Mouse (Mus musculus) embryonic facial prominence, embryonic 14.5 days (tissue): ENCODE measurements at regions not wholly inside any gene's neighbourhood (a gene's known extent, or its start where the extent isn't known, plus 50 kb on each side); places are given as distances from the start of the nearest gene placed in this dataset.

ENCODE experiments used
- ATAC-seq: fragments of 200-750 bp; cut with Nextera tagmentation; 2 replicates; pipeline ENCODE4 v1.8.0; 2017; ENCODE audit warnings: low read depth, moderate number of reproducible peaks, moderate TSS enrichment
- DNase-seq: peaks from one replicate; pipeline ENCODE4 v3.0.0-alpha.2; 2015; ENCODE audit warnings: low spot score
- H3K27ac ChIP-seq: fragments of 300-500 bp; sonication (generic); replicated peaks from 2 replicates; pipeline ENCODE4 v1.5.1; 2014; ENCODE audit warnings: low read depth, mild to moderate bottlenecking, low read length, moderate library complexity
- H3K27me3 ChIP-seq: fragments of 300-500 bp; sonication (generic); replicated peaks from 2 replicates; pipeline ENCODE4 v1.6.1; 2014; ENCODE audit warnings: low read length; ENCODE audit not compliant: control insufficient read depth, insufficient read depth
- H3K36me3 ChIP-seq: fragments of 300-500 bp; sonication (generic); 2 replicates; pipeline ENCODE4 v1.6.1; 2014; ENCODE audit warnings: low read length, mixed read lengths; ENCODE audit not compliant: control insufficient read depth, insufficient read depth
- H3K4me1 ChIP-seq: fragments of 300-500 bp; sonication (generic); 2 replicates; pipeline ENCODE4 v1.6.1; 2014; ENCODE audit warnings: antibody characterized with exemption, low read length; ENCODE audit not compliant: control insufficient read depth, insufficient read depth
- H3K4me2 ChIP-seq: fragments of 300-500 bp; sonication (generic); 2 replicates; pipeline ENCODE4 v1.6.1; 2014; ENCODE audit warnings: low read depth, mild to moderate bottlenecking, low read length, moderate library complexity, mixed read lengths
- H3K4me3 ChIP-seq: fragments of 300-500 bp; sonication (generic); 2 replicates; pipeline ENCODE4 v1.5.1; 2014; ENCODE audit warnings: low read depth, mild to moderate bottlenecking, low read length
- H3K9ac ChIP-seq: fragments of 300-500 bp; sonication (generic); 2 replicates; pipeline ENCODE4 v1.6.1; 2014; ENCODE audit warnings: low read depth, mild to moderate bottlenecking, low read length, moderate library complexity, mixed read lengths
- H3K9me3 ChIP-seq: fragments of 300-500 bp; sonication (generic); 2 replicates; pipeline ENCODE4 v1.6.1; 2016; ENCODE audit warnings: low read length; ENCODE audit not compliant: control insufficient read depth
- WGBS: fragments of 180-500 bp; shearing (Covaris S2); extraction: QIAGEN DNeasy Blood & Tissue Kit; methylation state at CpG from one replicate; pipeline ENCODE4 v1.1.7; 2014; 5-methylcytosine and 5-hydroxymethylcytosine counted together

DNA sequence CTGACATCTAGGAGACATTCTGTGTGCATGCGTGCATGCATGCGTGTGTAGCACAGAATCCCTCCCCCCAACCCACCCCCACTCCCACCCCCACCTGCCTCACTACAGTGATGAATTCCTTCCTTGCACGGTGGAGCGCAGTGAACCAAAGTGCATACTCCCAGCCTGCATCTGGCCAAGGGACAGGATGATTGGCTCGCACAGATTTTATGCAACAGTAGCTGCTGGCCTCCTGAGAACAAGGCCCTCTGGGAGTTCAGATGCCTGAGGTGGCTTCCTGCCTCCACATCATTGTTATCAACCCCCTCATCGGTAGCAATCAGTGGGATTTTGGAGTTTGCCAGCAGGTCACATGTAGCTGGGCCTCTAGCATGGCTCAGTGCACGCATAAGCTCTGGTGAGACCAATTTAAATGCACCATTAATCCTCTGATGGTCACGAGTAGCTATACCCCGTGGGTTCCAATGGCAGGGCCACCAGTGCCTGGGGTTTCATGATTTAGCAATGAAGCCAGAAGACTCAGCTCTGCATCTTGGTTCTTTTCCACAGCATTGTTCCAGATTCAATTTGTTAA, 77.2 kb upstream of the Esrrg start:
- H3K9me3 ChIP-seq = no peaks in the 10 kb centered on the region
- H3K9ac ChIP-seq = no peak overlapping the region
- DNase-seq = no peak
- no peaks in the 10 kb centered on the region for H3K36me3 ChIP-seq
- H3K4me2 ChIP-seq = no peak overlapping the region
- H3K4me3 ChIP-seq = no peak overlapping the region
- no peak for ATAC-seq
- H3K4me1 ChIP-seq = no peaks in the 10 kb centered on the region
- no peak overlapping the region for H3K27ac ChIP-seq
- H3K27me3 ChIP-seq = no peaks in the 10 kb centered on the region
- 76% methylated on average over 9 of the region's 9 CpGs for WGBS

DNA sequence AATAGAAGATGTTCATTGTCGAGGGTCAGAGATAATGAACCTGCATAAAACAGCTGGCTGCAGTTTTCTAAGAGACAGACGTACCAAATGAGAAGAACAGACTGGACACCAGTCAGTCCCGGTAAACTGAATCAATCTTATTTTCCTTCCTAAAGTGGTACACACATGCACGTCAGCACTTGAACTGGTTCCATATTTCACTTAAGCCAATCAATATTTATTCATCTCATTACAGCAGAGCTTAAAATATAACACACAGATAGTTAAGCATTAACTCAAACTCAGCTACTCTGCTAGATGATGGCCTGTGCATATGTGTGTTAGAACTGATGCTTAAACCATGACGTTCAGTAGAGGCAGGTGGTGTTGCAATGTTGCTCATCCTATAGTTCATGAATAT, 72.3 kb upstream of the Esrrg start:
- ATAC-seq (no peak), DNase-seq (no peak)
- Histone ChIP-seq H3K27me3 (no peaks in the 10 kb centered on the region), H3K4me1 (no peaks in the 10 kb centered on the region), H3K4me3 (no peak overlapping the region), H3K27ac (no peak overlapping the region), H3K9me3 (no peaks in the 10 kb centered on the region), H3K36me3 (no peaks in the 10 kb centered on the region), H3K9ac (no peak overlapping the region), H3K4me2 (no peak overlapping the region)
- WGBS = 74% methylated on average over 5 of the region's 5 CpGs

DNA sequence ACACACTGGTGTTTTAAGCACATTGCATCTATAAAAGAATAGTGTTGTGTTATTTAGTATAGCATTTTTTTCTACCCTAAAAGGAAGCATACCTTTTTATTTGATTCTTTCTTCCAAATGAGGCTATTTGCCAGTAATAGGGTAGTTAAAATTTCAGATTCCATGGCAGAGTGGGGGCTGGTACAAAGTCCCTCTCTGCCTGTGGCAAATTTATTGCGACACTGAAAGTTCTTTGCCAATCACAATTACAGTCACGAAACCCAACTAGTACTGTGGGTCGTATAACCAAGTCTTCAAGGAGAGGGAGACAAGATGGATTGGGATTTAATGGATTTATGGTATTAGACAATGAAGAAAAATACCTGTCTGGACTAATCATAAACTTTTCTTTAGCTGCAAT, 51.9 kb upstream of the Esrrg start:
- 81% methylated on average over 3 of the region's 3 CpGs for WGBS
- H3K4me2 ChIP-seq = no peak overlapping the region
- ATAC-seq = no peak

More for the DNA sequence above, 51.9 kb upstream of the Esrrg start:
- H3K4me3 ChIP-seq = no peak overlapping the region
- no peak overlapping the region for H3K9ac ChIP-seq
- H3K9me3 ChIP-seq = no peaks in the 10 kb centered on the region
- H3K27ac ChIP-seq = no peak overlapping the region
- no peaks in the 10 kb centered on the region for H3K4me1 ChIP-seq
- no peak for DNase-seq
- H3K36me3 ChIP-seq = no peaks in the 10 kb centered on the region
- H3K27me3 ChIP-seq = no peaks in the 10 kb centered on the region
